Mouse (Mus musculus): ENCODE results near the gene Nmnat3. TPM values are rescaled to one million over a fixed set of nuclear protein-coding genes. Genes with fewer than 3 reads are reported as not detected.

Gene Nmnat3
- total RNA-seq, 2 experiments from 2014 or later: 14.5 to 16.4 TPM

DNA sequence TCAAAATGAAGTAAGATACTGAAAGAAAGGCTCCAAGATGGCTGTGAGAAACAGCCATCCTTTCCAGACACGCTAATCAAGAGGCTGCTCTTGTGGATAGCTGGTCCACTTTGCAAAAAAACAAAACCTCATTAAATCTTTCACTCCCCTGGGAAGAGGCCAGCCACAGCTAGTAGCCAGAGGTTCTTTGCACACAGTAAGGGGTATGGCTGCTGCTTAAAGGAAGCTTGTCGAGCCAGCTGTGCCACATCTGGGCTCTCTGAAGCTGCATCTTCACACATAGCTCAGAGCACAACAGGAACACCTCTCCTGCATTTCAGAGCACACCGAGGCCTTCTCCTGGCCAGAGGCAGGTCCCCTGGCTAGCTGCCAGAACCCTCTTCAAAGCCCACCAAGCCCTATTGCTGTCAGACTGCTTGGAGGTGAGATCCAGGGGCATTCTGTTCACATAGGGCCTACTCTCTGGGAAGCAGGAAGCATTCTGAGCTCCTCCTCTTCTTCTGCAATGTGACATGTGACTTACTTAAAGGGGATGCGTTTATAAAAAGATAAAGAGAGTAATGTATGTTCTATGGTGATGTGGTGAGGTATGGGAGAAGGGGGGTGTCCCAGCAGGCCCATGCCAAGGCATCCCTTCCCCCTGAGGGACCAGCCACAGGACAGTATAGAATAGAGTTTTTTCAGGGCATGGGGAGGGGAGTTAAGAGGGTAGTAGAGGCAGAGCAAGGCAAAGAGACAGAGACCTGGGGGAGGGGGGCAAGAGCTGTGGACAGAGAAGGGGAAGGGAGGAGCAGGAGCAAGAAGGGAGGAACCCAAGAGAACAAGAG lies 63.3 kb downstream of the Nmnat3 start:
- no peak for DNase-seq (ENCODE audit: low spot score in 2 of 2)

DNA sequence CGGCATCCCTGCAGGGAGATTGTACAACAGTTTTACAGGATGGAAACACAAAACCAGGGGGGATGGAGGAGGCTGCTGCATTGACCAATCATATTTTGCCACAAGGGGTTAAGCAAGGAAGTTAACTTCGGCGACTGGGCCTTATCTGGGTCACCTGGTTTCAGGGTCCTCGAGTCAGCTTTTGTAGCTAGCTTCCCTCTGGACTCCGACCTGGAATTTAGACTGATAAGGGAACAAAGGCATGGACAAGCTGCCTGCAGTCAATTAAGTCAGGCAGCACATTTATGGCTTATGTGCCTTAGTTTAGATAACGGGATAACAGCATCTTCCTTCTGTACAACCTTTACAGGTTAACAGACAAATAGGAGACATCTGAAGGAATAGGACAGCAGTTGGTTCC lies 65.1 kb downstream of the Nmnat3 start:
- no peak for DNase-seq (ENCODE audit: low spot score in 2 of 2)

DNA sequence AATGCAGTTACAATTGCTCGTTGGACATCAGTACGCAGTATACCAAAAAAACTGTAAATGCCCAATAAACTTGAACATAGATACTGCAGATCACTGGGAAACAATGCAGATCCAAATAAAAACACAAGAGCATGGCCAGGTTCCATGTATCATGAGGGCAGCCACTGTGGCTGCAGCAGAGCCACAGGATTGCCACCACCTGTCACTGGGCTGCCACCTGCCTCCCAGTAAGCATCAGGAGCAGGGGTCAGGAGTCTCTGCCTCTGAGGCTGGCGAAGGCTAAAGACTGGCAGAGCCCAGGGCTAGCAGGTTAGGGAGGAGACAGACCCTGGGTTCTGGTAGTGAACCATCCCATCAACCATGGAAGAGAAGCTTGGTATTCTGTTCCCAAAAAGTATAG lies 67.7 kb downstream of the Nmnat3 start:
- no peak for DNase-seq (ENCODE audit: low spot score in 2 of 2)

DNA sequence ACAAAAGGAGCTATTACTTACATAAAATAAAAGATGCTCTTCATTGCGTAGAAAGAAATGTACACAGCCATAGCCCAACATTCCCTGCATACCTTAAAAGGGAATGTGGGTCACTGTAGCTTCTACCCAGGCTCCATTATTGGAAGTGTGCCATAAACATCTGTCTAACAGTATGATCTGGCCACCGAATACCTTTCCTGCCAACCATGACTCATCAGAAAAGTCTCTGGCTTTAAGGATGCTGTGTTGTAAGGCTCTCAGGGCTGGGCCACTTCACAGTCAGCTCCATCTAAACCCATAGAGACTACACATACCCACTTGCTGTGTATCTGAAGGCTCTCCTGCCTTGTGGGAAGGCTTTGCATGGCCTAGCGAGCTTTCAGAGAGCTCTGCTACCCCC lies 73.8 kb downstream of the Nmnat3 start:
- DNase-seq (ENCODE audit: low spot score in 2 of 2): no peak

DNA sequence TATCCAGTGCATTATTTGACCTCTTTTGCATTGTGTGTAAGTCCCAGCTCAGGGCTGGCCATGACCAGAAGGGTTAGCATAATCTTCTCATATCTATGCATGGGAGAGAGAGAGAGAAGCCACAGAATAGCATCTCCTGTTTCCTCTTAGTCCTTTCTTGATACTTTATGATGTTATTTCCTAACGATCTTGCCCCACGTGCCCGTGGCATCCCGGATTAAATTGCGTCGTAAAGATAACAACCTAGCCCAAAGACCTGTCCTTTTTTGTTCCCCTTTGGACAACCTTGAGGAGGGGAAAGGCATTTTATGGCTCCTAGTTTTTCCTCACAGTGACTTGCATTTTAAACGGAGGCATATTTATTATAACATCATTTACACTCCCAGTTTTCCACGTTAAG lies 78.8 kb downstream of the Nmnat3 start:
- DNase-seq (ENCODE audit: low spot score in 2 of 2): no peak

DNA sequence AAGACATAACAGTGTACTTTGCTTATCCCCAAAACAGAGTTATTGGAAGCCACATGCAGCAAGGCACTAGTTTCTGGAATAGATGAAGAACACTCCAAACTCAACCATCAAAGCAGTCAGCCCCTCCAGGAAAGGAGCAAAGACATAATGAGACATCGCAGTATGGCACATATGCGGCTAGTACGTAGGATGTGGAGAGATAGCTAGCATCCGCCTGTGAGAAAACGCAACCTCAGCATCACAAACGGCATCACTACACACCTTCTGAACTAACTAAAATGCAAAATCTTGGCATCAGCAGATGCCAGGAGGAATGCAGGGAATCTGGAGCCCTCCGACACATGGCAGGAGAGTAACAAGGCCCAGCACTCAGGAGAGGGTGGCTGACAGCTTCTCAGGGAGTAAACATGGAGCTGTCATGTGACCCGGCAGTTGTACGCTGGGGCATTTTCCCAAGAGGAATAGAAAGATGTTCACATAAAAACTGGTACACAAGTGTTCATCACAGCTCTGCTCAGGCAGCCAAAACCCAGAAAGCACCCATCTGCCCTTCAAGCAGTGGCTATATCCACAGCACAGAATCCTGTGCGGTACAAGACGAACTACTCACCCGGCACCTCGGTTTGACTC lies 80.2 kb downstream of the Nmnat3 start:
- no peak for DNase-seq (ENCODE audit: low spot score in 2 of 2)

DNA sequence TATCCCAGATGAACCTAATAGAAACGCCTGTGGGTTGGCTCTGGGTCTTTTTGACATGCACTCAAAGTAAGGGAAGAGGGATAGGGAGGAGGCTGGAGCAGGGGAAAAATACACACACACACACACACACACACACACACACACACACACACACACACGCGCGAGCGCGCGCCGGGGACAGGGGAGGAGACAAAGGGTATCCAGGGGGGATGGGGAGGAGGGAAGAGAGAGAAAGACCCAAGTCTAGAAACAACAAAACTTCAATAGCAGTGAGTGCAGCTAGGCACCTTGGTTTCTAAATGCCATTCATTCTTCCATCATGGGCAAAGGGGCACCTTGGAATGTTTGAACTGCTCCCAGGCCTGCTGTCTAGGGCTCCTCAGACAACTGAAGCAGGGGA lies 82.5 kb downstream of the Nmnat3 start:
- DNase-seq (ENCODE audit: low spot score in 2 of 2): no peak

DNA sequence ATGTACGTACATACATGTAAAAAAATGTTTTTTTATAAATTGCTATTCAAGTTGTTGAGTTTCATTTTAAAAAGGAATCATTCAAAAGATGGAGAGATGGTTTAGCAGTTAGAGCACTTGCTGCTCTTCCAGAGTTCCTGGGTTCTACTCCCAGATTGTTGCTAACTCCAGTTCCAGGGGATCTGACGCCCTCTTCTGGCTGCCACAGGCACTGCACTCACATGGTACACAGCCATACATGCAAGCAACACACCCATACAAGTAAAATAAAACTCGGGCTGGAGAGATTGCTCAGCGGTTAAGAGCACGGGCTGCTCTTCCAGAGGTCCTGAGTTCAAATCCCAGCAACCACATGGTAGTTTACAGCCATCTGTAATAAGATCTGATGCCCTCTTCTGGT lies 86.1 kb downstream of the Nmnat3 start:
- no peak for DNase-seq (ENCODE audit: low spot score in 2 of 2)

DNA sequence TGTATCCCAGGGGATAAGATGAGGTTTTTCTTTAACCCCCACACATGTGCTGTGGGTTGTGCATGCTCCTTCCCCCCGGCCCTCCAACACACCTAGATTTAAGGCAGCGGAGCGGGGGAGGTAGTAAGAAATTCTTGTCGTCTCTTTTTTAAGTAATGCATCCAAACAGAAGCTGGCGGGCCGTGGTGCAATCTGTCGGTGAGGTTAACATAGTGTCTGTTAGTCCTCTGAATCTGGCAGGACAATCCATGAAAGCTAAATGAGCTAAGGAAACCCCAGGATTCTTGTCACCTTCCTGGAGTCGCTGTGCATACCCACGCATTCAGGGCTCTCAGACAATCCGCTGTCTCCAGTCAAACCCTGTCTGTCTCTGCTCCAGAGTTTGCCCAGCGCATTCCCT lies 87.7 kb downstream of the Nmnat3 start:
- DNase-seq (ENCODE audit: low spot score in 2 of 2): no peak

DNA sequence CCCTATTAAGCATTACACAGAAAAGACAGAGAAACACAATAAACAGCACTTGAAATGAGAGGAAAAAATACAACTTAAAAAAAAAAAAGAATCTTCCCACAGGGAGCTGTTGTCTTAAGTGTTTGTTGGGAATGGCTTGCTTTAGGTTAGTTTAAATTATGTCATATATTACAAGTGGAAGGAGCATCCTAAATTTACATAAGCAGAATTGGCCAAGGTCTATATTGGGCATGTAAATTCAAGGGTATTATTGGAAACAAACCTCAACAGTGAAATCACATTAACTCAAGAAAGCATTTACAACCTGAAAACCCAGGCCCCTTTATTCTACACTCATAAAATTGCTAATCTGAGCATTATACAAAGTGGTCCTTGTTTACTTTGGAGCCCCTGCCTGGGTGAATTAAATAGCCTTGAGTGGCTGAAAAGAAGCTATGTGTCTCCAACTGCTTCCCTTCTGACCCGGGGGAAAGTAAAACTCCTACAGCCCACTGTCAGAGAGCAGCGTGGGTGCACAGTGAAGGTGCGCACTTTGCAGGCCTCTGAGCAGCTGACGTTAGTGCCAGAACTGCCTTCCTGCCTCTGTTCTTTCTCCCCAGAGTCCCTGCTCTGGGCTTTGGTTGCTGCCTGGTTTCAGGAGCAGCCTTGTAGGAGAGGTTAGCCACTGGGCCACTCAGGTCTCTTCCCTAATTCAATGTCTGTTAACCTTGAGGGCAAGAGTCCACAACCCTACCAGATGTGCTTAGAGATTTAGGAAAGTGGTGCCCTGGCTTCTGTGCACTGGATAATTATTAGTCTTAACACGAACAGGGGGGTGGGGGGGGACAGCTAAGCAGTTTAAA lies 88.3 kb downstream of the Nmnat3 start:
- DNase-seq (ENCODE audit: low spot score in 2 of 2): no peak

DNA sequence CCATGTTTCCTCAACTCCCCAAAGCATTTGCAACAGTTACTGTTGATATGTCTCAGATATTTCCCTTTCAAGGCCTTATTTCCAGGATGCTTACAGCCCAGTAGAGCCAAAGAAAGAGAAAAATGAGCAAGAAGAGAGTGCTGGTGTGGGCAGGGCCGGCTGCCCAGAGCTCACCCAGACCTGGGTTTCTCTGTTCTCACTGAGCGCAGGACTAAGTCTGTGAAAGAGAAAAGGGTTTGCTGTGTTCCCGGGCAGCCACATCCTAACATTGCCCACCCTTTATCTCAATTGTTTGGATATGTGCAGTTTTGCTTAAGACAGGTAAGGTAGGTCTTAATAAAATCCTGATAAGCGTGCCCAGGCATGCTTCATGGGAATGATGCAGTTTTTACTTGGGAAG lies 92.5 kb downstream of the Nmnat3 start:
- no peak for DNase-seq (ENCODE audit: low spot score in 2 of 2)

DNA sequence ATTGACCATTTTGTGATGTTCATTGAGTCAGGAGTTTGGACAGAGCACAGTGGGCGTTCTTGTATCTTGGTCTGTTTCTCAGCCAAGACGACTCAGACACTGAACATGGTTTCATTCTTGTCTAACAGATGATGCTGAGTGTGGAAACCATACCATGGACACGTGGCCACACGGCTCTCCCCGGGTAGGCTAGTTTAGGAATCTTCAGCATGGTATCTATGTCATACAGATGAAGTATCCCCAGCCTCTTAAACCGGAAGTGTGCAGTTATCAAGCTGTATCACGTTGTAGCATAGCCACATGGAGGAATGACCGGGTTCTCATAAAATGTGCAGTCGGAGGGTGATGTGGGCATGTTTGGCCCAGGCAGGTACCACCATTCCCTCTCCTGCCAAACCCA lies 93.4 kb downstream of the Nmnat3 start:
- DNase-seq (ENCODE audit: low spot score in 2 of 2): no peak

DNA sequence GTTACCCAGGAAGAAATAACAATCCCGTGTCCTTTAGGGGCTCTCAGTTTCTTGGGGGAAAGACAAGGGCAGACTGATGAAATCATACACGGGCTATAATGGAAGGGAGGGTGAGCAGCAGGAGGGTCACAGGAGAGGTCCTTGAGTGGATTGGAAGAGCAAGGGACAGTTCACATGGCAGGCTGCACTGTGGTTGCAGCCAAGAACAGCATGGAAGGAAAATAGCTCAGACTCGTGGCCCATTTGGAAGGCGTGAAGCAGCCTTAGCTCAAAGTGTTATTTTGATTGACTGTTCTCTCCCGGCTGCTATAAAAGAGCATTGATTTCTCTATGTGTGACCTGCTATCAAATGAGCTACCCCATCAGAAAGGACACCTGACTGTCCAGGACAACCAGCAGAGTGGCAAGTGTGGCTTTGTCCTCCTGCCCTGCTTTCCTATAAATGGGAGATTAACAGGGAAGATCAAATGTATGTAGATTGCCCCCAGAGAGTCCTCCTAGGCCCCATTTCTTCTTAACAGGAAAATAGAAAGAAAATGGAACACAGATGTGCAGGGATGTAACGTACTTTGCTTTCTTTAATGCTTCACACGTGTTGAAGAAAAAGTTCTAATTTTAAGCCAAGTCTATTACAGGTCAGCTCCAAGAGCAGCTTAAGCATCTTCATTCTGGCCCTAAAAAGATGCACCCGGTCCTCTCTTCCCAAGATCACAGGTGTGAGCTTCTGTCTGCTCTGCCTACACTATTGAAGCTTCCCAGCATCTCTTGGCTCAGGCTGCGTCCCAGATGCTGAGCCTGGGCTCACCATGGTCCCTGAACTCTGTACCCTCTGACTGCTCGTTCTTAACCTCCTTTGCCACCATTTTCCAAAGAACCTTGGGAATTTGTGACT lies 100.8 kb downstream of the Nmnat3 start:
- no peak for DNase-seq (ENCODE audit: low spot score in 2 of 2)

DNA sequence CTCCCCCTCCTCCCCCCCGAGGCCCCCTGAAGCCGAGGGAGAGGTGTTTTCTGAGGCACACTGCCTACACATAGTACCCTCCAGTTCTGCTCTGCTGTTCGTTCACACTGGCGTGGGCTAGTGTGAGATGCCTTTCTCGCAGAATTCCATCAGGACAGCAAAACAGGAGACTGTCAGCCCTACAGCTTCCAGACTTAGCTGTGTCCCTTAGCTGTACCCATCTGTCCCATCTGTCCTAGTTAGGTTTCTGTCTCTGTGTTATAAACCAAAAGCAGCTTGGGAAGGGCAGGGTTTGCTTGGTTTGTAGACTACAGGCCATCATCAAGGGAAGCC lies 101.4 kb downstream of the Nmnat3 start:
- DNase-seq (ENCODE audit: low spot score in 2 of 2): no peak

DNA sequence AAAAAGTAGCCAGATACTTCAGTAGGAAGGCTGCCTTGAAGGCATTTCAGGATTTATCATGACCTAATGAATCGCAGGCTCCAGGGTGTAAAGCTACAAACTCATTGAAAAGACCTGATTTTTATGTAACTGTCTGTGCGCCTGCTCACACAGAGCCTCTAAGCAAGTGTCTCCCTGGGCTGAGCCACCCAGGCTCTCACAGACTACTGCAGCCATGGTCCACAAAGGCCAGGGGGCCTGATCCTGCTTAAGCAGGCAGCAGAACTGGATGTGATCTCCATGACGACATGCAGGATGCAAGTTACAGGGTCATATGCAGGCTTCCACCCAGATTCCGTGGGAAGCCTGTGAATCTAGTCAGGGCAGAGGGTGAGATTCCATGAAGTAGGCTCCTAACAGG lies 106.3 kb downstream of the Nmnat3 start:
- no peak for DNase-seq (ENCODE audit: low spot score in 2 of 2)

DNA sequence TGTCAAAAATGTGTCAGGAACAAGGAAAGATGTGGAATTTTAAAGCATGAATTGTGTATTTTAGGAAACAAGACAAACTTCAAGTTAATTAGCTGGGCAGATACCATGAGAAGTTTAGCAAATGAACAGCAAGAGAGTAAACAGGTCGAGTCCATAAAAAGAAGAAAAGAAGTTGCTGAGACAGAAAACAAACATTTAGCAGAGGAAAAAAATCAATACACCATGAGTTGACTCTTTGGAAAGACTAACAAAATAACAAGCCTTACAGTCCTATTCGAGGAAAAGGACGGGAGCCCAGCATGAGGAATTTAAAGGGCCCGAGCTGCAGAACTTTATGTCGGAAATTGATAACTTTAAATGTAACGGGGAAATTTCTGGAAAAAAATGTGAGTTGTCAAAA lies 110.0 kb downstream of the Nmnat3 start:
- no peak for DNase-seq (ENCODE audit: low spot score in 2 of 2)

DNA sequence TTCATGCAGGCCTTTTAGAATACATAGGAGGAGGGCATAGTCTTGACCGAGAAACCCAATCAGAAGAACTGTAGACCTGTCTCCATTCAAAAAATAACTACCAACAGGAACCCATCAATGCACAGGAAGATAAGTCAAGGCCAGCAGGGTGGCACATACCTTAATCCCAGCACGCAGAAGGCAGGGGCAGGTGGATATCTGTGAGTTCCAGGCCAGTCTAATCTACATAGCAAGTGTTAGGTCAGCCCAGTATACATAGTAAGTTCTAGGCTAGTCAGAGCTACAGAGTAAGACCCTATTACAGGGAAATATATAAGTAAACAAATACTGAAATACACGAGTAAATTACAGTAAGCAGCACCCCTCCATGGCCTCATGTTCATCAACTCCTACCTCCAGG lies 110.6 kb downstream of the Nmnat3 start:
- no peak for DNase-seq (ENCODE audit: low spot score in 2 of 2)

DNA sequence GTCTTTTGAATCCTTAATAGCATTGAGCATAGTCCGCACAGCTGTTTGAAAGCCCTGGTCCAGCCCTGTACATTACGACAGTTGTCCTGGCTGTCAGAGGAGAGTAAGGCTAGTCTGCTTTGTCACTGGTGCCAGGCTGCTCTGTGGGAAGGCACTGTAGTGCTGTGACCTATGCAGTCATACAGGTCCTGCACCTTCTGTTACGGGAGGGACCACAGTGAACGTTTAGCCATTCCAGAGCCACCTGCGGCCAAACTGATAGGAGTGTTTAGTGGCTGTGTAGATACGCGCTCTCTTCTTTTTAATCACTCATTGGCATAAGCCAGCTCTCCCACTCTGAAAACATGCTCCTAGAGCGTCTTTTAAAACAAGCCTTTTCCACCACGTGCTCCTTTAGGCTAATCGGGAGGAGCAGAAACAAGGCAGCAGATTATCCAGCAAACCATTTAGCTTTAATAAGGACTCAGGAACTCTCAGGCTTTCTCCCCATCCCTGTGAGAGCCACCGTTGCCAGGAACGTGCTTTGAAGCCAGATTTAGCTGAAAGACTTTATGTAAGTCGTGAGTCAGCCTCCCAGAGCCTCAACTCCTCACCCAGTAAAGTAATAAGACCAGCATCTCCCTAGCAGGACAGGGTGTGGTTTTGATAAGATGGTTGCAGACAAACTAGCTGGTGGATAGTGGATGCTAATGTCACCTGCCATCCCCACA lies 113.1 kb downstream of the Nmnat3 start:
- no peak for DNase-seq (ENCODE audit: low spot score in 2 of 2)

DNA sequence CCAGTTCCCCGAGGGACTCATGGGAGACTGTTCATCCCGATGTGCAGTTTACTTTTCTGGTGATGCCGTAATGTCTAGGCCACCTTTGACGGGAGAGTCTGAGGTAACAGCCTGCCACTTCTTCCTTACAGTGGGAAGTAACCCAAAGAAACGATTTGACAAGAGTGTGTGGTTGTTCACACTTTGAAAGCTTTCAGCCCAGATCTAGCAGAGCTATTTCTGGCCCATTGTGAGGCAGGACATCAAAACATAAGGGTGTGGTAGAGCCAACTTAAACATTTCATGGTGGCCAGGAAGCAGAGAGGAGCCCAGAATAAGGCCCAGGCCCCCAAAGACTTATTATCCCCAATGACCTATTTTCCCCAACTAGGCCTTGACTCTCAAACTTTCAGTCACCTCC lies 114.4 kb downstream of the Nmnat3 start:
- no peak for DNase-seq (ENCODE audit: low spot score in 2 of 2)

DNA sequence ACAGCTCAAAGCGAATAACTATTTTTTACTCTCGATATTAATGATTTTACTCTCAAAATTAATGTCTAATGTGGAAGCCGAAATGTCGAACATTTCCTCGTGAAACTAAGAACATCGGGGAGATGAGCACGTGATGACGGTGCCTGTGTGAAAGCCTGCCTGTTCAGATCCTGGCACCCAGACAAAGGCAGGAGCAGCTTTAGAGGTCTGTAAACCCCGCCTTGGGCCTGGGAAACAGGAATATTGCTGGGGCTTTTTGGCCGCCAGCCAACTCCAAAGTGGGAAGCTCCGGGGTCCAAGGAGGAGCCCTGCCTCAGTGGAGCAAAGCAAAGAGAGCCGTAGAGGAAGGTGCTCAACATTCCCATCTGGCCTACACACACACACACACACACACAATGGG lies 120.5 kb downstream of the Nmnat3 start:
- DNase-seq (ENCODE audit: low spot score in 2 of 2): no peak

DNA sequence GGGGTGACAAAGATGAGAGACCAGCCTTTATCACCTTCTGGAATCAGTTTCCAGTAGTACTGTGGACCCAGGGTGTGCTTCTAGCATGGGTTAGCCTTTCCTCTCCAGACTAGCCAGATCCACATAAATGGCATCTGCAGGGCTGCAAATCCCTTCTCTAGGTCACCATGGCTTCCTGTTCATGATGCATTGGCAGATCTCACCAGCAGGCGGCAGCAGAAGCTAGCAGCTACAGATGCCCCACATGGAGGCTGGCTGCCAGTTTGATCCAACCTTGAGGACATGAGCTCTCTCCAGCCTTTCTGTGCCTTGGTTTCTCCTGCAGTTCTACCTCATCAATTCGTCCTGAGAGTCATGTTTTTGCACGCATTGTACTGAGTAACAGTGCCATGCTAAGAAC lies 121.9 kb downstream of the Nmnat3 start:
- peak; percentile 48 to 64 for DNase-seq (ENCODE audit: low spot score in 2 of 2)

Data from adrenal gland, postnatal 4 days (tissue).